Comparison of ENCODE assay signal across 9 mouse cellular contexts in the genomic region with DNA sequence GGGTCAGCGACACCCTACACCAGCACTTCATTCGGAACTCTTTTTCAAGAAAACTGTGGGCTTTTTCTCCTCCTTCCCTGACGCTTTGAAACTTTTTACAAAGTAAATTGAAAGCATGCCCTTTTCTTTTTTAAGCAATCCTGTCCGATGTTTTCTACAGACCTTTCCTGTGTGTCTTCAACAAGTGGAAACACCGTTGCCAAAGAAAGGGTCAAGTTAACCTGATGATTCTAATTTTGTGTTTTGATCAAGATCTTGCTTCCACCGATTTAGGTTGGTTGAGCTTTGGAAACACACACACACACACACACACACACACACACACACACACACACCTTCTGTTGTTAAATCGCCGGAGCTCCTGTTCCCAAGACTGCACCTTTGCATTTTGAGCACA. TPM values are rescaled to one million over a fixed set of nuclear protein-coding genes. Genes with fewer than 3 reads are reported as not detected.
A peak's percentile ranks its signal among the peaks of the same experiment; 100 is the strongest.
DNase-seq lines count a peak whose midpoint lies in the region; ATAC-seq and TF ChIP-seq lines count a peak whose summit lies in the region.
"Had no signal": no experiment of that assay in that cellular context is flagged by ENCODE, and none has a peak within 500 bp of the region (broad histone marks: within the 10 kb centered on the region; RNA-seq: fewer than 3 reads in every experiment).

No protein-coding gene starts in this region.

- no peak overlapping the region for H3K27ac ChIP-seq in kidney, embryonic 16.5 days (ENCODE audit: low read length)
- H3K27ac ChIP-seq in forebrain, embryonic 10.5 days = peak overlapping the region; percentile 83; the same call in 1 of the 2 replicates
- H3K27ac ChIP-seq in intestine, embryonic 15.5 days = no peak overlapping the region
- no peak overlapping the region for H3K27ac ChIP-seq in midbrain, postnatal 0 days (ENCODE audit: low read depth, low read length)
- no peak overlapping the region for H3K27ac ChIP-seq in thymus, adult 2 months (ENCODE audit: control insufficient read depth, insufficient read depth, low read length)

- peak overlapping the region; percentile 62 for H3K4me3 ChIP-seq in kidney, embryonic 16.5 days (ENCODE audit: low read length)
- peak overlapping the region; percentile 69 for H3K4me3 ChIP-seq in forebrain, embryonic 10.5 days
- peak overlapping the region; percentile 55 for H3K4me3 ChIP-seq in intestine, embryonic 15.5 days (replicated peaks)
- peak overlapping the region; percentile 60 for H3K4me3 ChIP-seq in midbrain, postnatal 0 days (ENCODE audit: low read depth, low read length)
- no peak overlapping the region for H3K4me3 ChIP-seq in thymus, adult 2 months (ENCODE audit: control insufficient read depth, insufficient read depth, low read length)

- 10% methylated on average over 8 of the region's 8 CpGs for WGBS in kidney, embryonic 16.5 days
- 6% methylated on average over 8 of the region's 8 CpGs for WGBS in forebrain, embryonic 10.5 days
- WGBS in intestine, embryonic 15.5 days = 20% methylated on average over 8 of the region's 8 CpGs
- 16% methylated on average over 8 of the region's 8 CpGs for WGBS in midbrain, postnatal 0 days
- WGBS in thymus, adult 2 months = 26% methylated on average over 8 of the region's 8 CpGs

- H3K4me1 ChIP-seq in kidney, embryonic 16.5 days (ENCODE audit: insufficient read depth, low read length) = peaks cover 11% of the 10 kb centered on the region
- H3K4me1 ChIP-seq in forebrain, embryonic 10.5 days = peaks cover 63% of the 10 kb centered on the region
- H3K4me1 ChIP-seq in intestine, embryonic 15.5 days (replicated peaks) = peaks cover 6% of the 10 kb centered on the region
- no peaks in the 10 kb centered on the region; the same call in 1 of the 2 replicates for H3K4me1 ChIP-seq in midbrain, postnatal 0 days (ENCODE audit: insufficient read depth, low read length)
- no peaks in the 10 kb centered on the region for H3K4me1 ChIP-seq in thymus, adult 2 months (replicated peaks; ENCODE audit: control insufficient read depth, insufficient read depth, low read length)

- no peak for ATAC-seq in kidney, embryonic 16.5 days (ENCODE audit: low FRiP score, low TSS enrichment)
- no peak for ATAC-seq in intestine, embryonic 15.5 days
- no peak for ATAC-seq in midbrain, postnatal 0 days (ENCODE audit: low FRiP score)

- peak overlapping the region; percentile 60; the same call in 1 of the 2 replicates for H3K9ac ChIP-seq in kidney, embryonic 16.5 days (replicated peaks; ENCODE audit: low read length)
- no peak overlapping the region for H3K9ac ChIP-seq in intestine, embryonic 15.5 days
- H3K9ac ChIP-seq in midbrain, postnatal 0 days (replicated peaks; ENCODE audit: low read length, poor library complexity, severe bottlenecking) = no peak overlapping the region; the same call in 1 of the 2 replicates

- no peaks in the 10 kb centered on the region for H3K36me3 ChIP-seq in kidney, embryonic 16.5 days (ENCODE audit: insufficient read depth, low read length)
- no peaks in the 10 kb centered on the region for H3K36me3 ChIP-seq in forebrain, embryonic 10.5 days (replicated peaks)
- no peaks in the 10 kb centered on the region for H3K36me3 ChIP-seq in intestine, embryonic 15.5 days
- H3K36me3 ChIP-seq in midbrain, postnatal 0 days (ENCODE audit: insufficient read depth, low read length) = no peaks in the 10 kb centered on the region
- H3K36me3 ChIP-seq in thymus, adult 2 months (ENCODE audit: control insufficient read depth, insufficient read depth, low read length) = no peaks in the 10 kb centered on the region

- no peak for TF ChIP-seq POLR2A in thymus, adult 2 months (IDR thresholded peaks at IDR 0.05; ENCODE audit: control insufficient read depth, extremely low read depth, insufficient read depth, low read length, poor library complexity)

- no peak for DNase-seq in kidney, adult 9 months
- DNase-seq in forebrain, embryonic 10.5 days (ENCODE audit: extremely low spot score, low spot score) = no peak
- DNase-seq in midbrain, postnatal 0 days (ENCODE audit: low spot score) = no peak
- no peak for DNase-seq in embryo, embryonic 9.5 days (ENCODE audit: extremely low spot score)
- DNase-seq in urinary bladder, adult 2 months (ENCODE audit: low spot score) = no peak
- no peak for DNase-seq in thymus, adult 2 months

- H3K9me3 ChIP-seq in kidney, embryonic 16.5 days (ENCODE audit: low read length) = no peaks in the 10 kb centered on the region
- no peaks in the 10 kb centered on the region for H3K9me3 ChIP-seq in forebrain, embryonic 10.5 days
- H3K9me3 ChIP-seq in intestine, embryonic 15.5 days = no peaks in the 10 kb centered on the region
- H3K9me3 ChIP-seq in midbrain, postnatal 0 days (ENCODE audit: low read length) = no peaks in the 10 kb centered on the region

- H3K4me2 ChIP-seq in kidney, embryonic 16.5 days (replicated peaks; ENCODE audit: low read depth, low read length) = peak overlapping the region; percentile 99
- H3K4me2 ChIP-seq in intestine, embryonic 15.5 days (replicated peaks) = peak overlapping the region; percentile 96
- H3K4me2 ChIP-seq in midbrain, postnatal 0 days (ENCODE audit: low read depth, low read length, poor library complexity, severe bottlenecking) = peak overlapping the region; percentile 98

- peaks cover 73% of the 10 kb centered on the region for H3K27me3 ChIP-seq in kidney, embryonic 16.5 days (ENCODE audit: insufficient read depth, low read length)
- peaks cover 98% of the 10 kb centered on the region for H3K27me3 ChIP-seq in forebrain, embryonic 10.5 days (ENCODE audit: poor library complexity, severe bottlenecking)
- peaks cover 53% of the 10 kb centered on the region for H3K27me3 ChIP-seq in intestine, embryonic 15.5 days (replicated peaks)
- peaks cover 22% of the 10 kb centered on the region for H3K27me3 ChIP-seq in midbrain, postnatal 0 days (ENCODE audit: insufficient read depth, low read length)
- no peaks in the 10 kb centered on the region; the same call in 1 of the 2 replicates for H3K27me3 ChIP-seq in thymus, adult 2 months (ENCODE audit: control insufficient read depth, insufficient read depth, low read length)

- no peak for TF ChIP-seq CTCF in midbrain, postnatal 0 days (IDR thresholded peaks at IDR 0.05)
- TF ChIP-seq CTCF in thymus, adult 2 months (IDR thresholded peaks at IDR 0.05; ENCODE audit: borderline replicate concordance, control insufficient read depth, extremely low read depth, insufficient read depth, low read length, poor library complexity) = no peak

RNA-seq across cellular contexts. Expression of gene Gdf10, which starts 0.6 kb away (rescaled TPM):
- polyA plus RNA-seq in kidney, embryonic 16.5 days (2015; fragmentation: Nextera tagmentation; extraction: Ambion mirVana) = 2.9 and 4.0 TPM in 2 replicates
- polyA plus RNA-seq in forebrain, embryonic 10.5 days (2016; fragmentation: Nextera tagmentation; extraction: Ambion mirVana) = 2.5 TPM in 2 replicates
- 7.1 and 9.4 TPM in 2 replicates for polyA plus RNA-seq in intestine, embryonic 15.5 days (2015; fragmentation: Nextera tagmentation; extraction: Ambion mirVana)
- total RNA-seq in midbrain, postnatal 0 days (2014; rRNA removed) = 5.3 and 13.3 TPM in 2 replicates
- 3.2 and 3.7 TPM in 2 replicates for polyA plus RNA-seq in midbrain, postnatal 0 days (2015; fragmentation: Nextera tagmentation; extraction: Ambion mirVana)
- 14.3 and 18.6 TPM in 2 replicates for polyA plus RNA-seq in urinary bladder, adult 2 months (2012; rRNA removed)
- 2.3 and 2.4 TPM in 2 replicates for polyA plus RNA-seq in thymus, adult 2 months (2012; rRNA removed)

RNA-seq across cellular contexts. Expression of gene Gdf2, which starts 18.1 kb away (rescaled TPM):
- polyA plus RNA-seq in kidney, embryonic 16.5 days (2015; fragmentation: Nextera tagmentation; extraction: Ambion mirVana) = 0.08 TPM in 1 of 2 replicates, not detected in the other
- polyA plus RNA-seq in forebrain, embryonic 10.5 days (2016; fragmentation: Nextera tagmentation; extraction: Ambion mirVana) = not detected in 2 replicates
- polyA plus RNA-seq in intestine, embryonic 15.5 days (2015; fragmentation: Nextera tagmentation; extraction: Ambion mirVana) = 0.34 and 0.45 TPM in 2 replicates
- 0.09 and 0.11 TPM in 2 replicates for total RNA-seq in midbrain, postnatal 0 days (2014; rRNA removed)
- not detected in 2 replicates for polyA plus RNA-seq in midbrain, postnatal 0 days (2015; fragmentation: Nextera tagmentation; extraction: Ambion mirVana)
- polyA plus RNA-seq in urinary bladder, adult 2 months (2012; rRNA removed) = not detected in 2 replicates
- polyA plus RNA-seq in thymus, adult 2 months (2012; rRNA removed) = not detected in 2 replicates
- total RNA-seq: left cerebral cortex, postnatal 14 days had no signal

RNA-seq across cellular contexts. Expression of gene Rbp3, which starts 31.0 kb away (rescaled TPM):
- polyA plus RNA-seq in kidney, embryonic 16.5 days (2015; fragmentation: Nextera tagmentation; extraction: Ambion mirVana) = not detected in 2 replicates
- not detected in 2 replicates for polyA plus RNA-seq in forebrain, embryonic 10.5 days (2016; fragmentation: Nextera tagmentation; extraction: Ambion mirVana)
- not detected in 2 replicates for polyA plus RNA-seq in intestine, embryonic 15.5 days (2015; fragmentation: Nextera tagmentation; extraction: Ambion mirVana)
- 0.16 and 0.47 TPM in 2 replicates for total RNA-seq in midbrain, postnatal 0 days (2014; rRNA removed)
- 0.07 and 0.31 TPM in 2 replicates for polyA plus RNA-seq in midbrain, postnatal 0 days (2015; fragmentation: Nextera tagmentation; extraction: Ambion mirVana)
- polyA plus RNA-seq in urinary bladder, adult 2 months (2012; rRNA removed) = not detected in 2 replicates
- not detected in 2 replicates for polyA plus RNA-seq in thymus, adult 2 months (2012; rRNA removed)
- total RNA-seq: left cerebral cortex, postnatal 14 days had no signal

RNA-seq across cellular contexts. Expression of gene Zfp488, which starts 55.8 kb away (rescaled TPM):
- not detected in 2 replicates for polyA plus RNA-seq in kidney, embryonic 16.5 days (2015; fragmentation: Nextera tagmentation; extraction: Ambion mirVana)
- 0.06 and 0.11 TPM in 2 replicates for polyA plus RNA-seq in forebrain, embryonic 10.5 days (2016; fragmentation: Nextera tagmentation; extraction: Ambion mirVana)
- 0.18 and 0.20 TPM in 2 replicates for polyA plus RNA-seq in intestine, embryonic 15.5 days (2015; fragmentation: Nextera tagmentation; extraction: Ambion mirVana)
- total RNA-seq in midbrain, postnatal 0 days (2014; rRNA removed) = 4.7 and 4.9 TPM in 2 replicates
- 0.80 and 0.98 TPM in 2 replicates for polyA plus RNA-seq in midbrain, postnatal 0 days (2015; fragmentation: Nextera tagmentation; extraction: Ambion mirVana)
- 0.44 and 0.46 TPM in 2 replicates for polyA plus RNA-seq in urinary bladder, adult 2 months (2012; rRNA removed)
- not detected in 2 replicates for polyA plus RNA-seq in thymus, adult 2 months (2012; rRNA removed)
